Mouse (Mus musculus) lung, adult 2 months (tissue): Measurements from ENCODE around the gene Snta1. TPM values are rescaled to one million over a fixed set of nuclear protein-coding genes. Genes with fewer than 3 reads are reported as not detected.
A peak's percentile ranks its signal among the peaks of the same experiment; 100 is the strongest.

Experiments used
- DNase-seq: peaks from one replicate; pipeline ENCODE4 v3.0.0; 2022
- H3K4me1 ChIP-seq: fragments of 200-500 bp; 2 replicates; pipeline ENCODE4 v1.6.1; 2011; ENCODE audit warnings: low read length; ENCODE audit not compliant: control insufficient read depth, insufficient read depth
- H3K4me3 ChIP-seq: fragments of 200-500 bp; replicated peaks from 2 replicates; pipeline ENCODE3; 2011; ENCODE audit warnings: low read depth, mild to moderate bottlenecking, control low read depth, low read length; ENCODE audit errors: extremely low read depth
- CTCF ChIP-seq: fragments of 200-500 bp; IDR thresholded peaks from 2 replicates; pipeline ENCODE4 v1.5.1; 2011; ENCODE audit warnings: mild to moderate bottlenecking, low read length, control low read depth; ENCODE audit not compliant: insufficient read depth
- POLR2A ChIP-seq: fragments of 200-500 bp; IDR thresholded peaks from 2 replicates; pipeline ENCODE4 v1.6.1; 2011; ENCODE audit warnings: low read depth, mild to moderate bottlenecking, control low read depth, low read length, borderline replicate concordance; ENCODE audit errors: extremely low read depth
- WGBS: fragments of 180-500 bp; shearing (Covaris S2); methylation state at CpG from one replicate; pipeline ENCODE4 v1.1.7; 2018; 5-methylcytosine and 5-hydroxymethylcytosine counted together
- polyA plus RNA-seq: library from polyadenylated mRNA; depleted of rRNA; stranded (reverse); fragments of >200 nt; gene quantifications from 2 replicates; pipeline ENCODE4 v1.2.3, GENCODE M21; 2012

The Snta1 gene
- polyA plus RNA-seq, 1 experiment = 22.5 TPM

DNA sequence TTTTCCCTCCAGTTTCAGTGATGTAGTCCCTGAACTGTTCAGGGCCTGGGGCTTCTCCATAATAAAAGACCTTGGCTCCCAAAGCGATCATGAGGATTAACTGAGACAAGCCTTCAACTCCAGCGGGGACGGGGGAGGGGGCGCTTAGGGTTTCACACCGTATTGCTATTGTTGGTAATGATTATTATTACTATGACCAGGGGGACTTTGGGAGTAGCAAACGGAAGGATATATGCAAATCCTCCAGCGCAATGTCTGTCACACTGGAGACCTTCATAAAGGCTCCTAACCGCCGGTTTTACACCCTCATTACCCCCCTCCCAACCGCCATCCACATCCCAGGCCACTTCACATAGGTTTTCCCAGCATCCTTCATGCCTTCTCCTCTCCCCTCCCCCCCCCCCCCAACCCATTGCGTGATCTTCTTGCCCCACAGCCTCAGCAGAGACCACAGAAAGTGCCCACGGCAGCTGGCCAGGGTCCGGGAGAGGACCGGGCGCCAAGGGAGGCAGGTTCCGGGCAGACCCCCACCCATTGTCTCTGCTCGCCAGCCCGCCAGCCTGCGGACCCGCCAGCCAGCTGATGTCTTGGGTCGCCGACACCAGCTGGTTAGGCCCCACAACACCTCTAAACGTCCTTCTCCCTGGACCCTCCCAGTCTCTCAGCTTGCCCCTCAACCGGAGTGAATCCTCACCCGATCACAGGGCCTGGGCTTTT is 18.4 kb upstream of the Snta1 start:
- no peak for DNase-seq
- TF ChIP-seq CTCF (no peak), POLR2A (no peak)
- 20% methylated on average over 25 of the region's 25 CpGs for WGBS
- Histone ChIP-seq H3K4me1 (peaks cover 3% of the 10 kb centered on the region), H3K4me3 (peak overlapping the region; percentile 27)

DNA sequence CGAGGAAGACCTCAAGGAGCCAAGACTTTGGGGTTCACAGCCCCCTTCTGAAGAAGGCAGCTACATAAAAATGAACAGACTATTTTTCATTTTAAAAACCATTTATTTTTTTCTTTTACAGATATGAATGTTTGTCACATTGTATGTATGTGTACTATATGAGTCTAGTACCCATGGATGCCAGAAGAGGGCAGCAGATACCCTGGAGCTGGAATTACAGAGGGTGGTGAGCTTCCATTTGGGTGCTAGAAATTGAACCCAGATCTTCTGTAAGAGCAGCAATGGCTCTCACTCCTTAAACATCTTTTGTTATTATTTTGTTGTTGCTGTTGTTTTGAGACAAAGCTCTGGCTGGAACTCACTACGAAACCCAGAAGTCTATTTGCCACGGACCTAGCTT is 17.6 kb upstream of the Snta1 start:
- TF ChIP-seq POLR2A (no peak), CTCF (no peak)

DNA sequence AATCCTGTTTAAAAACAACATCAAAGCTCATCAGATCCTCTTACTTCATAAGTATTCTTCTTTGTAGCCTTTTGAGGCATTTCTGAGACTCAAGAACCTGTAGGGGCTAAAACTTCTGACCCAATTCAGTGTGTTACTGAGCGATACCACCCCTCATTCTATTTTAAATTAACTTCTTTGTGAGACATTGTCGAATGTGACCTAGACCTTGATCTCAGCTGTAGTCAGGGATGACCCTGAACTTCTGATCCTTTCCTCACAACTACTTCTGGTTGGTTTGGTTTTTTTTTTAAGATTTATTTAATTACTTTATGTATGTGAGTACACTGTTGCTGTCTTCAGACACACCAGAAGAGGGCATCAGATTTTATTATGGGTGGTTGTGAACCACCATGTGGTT is 15.6 kb upstream of the Snta1 start:
- peaks cover 3% of the 10 kb centered on the region for H3K4me1 ChIP-seq
- no peak overlapping the region for H3K4me3 ChIP-seq
- WGBS = 85% methylated on average over 2 of the region's 2 CpGs
- TF ChIP-seq POLR2A (no peak), CTCF (no peak)
- DNase-seq = no peak

More for the DNA sequence above, 17.6 kb upstream of the Snta1 start:
- 92% methylated on average over 3 of the region's 3 CpGs for WGBS
- Histone ChIP-seq H3K4me1 (peaks cover 3% of the 10 kb centered on the region), H3K4me3 (no peak overlapping the region)
- DNase-seq = no peak

DNA sequence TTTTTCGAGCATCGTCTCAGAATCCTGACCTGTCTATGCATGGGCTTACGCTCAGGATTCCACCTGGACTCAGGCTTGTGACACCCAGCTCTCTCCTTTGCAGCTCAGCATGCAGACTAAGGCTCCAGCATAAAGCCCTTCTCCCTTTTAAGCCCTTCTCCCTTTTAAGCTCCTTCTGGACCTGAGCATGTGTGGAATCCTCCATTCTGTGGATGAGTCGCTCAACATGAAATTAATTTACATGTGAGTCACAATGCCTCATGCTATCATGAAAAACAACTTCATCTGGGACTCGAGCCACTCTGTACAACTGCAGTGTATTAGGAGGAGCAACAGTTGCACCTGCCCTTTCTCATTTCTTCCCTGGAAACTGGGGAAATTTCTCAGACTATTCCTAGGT is 14.3 kb upstream of the Snta1 start:
- DNase-seq = no peak
- Histone ChIP-seq H3K4me1 (peaks cover 3% of the 10 kb centered on the region), H3K4me3 (no peak overlapping the region)
- 72% methylated on average over 5 of the region's 5 CpGs for WGBS
- TF ChIP-seq CTCF (no peak), POLR2A (no peak)

DNA sequence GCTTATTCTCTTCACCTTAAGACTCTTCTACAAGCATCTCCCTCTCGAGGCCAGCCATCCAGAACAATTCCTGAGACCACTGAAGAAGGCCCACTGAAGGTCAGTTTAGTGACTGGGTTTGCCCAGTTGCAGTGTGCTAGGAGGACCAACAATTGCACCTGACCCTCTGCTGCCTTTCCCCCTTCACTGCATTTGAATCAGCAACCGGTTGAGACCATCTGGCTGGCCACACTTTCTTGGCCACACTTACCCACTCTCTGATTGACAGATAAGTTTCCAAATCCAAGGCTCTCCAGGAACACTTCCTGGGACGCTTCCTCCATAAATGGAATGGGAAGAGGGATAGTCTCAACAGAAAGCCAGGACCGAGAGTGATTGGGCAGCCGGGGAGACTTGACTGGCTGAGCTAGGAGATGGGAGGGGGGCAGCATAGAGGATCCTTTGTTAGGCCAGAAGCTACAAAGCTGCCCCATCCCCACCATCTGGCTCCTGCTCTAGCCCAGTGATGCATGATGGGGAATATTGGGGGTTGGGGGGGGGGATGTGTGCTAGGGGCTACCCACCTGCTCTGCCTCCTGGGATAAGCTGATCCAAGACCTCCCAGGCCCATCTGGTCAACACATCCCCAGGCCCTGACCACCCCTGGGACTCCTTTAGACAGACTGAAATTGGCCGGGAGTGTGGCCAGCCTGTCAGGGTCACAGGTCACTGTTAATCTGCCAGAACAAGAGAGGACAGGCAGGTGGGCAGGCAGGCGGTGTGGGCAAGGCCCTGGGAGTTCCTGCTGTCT is 13.2 kb upstream of the Snta1 start:
- TF ChIP-seq POLR2A (no peak), CTCF (no peak)
- 48% methylated on average over 7 of the region's 7 CpGs for WGBS
- no peak for DNase-seq
- Histone ChIP-seq H3K4me3 (no peak overlapping the region), H3K4me1 (no peaks in the 10 kb centered on the region)

DNA sequence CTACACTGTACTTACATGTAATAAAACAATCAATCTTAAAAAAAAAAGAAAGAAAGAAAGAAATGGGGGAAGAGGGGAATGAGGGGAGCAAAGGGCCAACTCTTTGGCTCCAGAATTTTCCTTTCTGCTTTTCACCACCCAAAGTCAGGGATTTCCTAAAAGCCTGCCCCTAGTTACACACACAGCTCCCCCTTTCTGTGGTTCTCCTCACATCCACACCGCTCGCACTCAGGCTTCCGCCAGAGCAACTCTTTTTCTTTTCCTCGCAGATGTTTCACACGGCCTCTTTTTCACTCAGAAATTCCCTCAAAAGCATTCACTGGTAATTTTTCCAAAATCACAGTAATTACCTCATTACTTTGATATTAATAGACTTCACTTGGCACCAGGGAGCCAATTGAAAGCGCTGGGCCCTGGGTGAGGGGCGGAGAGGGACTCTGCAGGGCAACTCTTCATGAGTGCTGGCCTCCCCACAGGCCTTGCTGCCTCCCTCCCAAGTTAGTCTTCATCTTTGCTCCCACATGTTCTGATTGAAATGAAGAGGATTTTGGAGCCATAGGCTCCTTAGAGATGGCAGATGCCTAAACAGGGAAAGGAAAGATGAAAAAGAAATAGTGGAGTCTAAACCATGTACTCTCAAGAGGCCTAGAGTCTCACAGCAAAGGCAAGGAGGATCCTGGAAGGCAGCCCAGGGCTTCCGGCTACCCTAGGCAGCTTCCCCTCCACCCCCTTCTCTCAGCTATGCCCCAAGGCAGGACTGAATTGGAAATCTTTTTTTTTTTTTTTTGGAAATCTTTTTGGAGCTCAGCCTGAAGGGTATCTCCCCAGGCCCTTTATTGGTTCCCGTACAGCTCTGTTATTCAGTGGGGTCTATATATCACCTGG is 12.0 kb upstream of the Snta1 start:
- 73% methylated on average over 9 of the region's 9 CpGs for WGBS

DNA sequence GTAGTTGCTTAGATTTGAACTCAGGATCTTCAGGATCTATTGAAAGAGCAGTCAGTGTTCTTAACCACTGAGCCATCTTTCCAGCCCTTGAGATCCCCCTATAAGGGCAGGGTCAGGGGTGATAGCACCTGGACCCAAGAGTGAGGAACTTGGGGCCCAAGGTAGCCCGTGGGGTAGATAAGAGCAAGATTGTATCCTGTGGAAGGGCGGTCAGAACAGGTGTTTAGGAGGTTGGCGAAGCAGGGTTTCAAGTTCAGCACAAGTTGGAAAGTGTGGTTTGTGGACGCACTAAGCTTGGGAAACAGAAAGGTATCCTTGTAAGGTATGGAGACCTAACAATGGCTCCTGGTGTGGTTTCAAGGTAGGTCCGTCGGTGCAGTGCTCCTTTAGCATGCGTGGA is 10.1 kb upstream of the Snta1 start:
- no peak for DNase-seq
- Histone ChIP-seq H3K4me3 (no peak overlapping the region), H3K4me1 (no peaks in the 10 kb centered on the region)
- TF ChIP-seq CTCF (no peak), POLR2A (no peak)
- 83% methylated on average over 7 of the region's 7 CpGs for WGBS

More for the DNA sequence above, 12.0 kb upstream of the Snta1 start:
- DNase-seq = no peak
- TF ChIP-seq CTCF (no peak), POLR2A (no peak)
- no peaks in the 10 kb centered on the region for H3K4me1 ChIP-seq
- H3K4me3 ChIP-seq = no peak overlapping the region

DNA sequence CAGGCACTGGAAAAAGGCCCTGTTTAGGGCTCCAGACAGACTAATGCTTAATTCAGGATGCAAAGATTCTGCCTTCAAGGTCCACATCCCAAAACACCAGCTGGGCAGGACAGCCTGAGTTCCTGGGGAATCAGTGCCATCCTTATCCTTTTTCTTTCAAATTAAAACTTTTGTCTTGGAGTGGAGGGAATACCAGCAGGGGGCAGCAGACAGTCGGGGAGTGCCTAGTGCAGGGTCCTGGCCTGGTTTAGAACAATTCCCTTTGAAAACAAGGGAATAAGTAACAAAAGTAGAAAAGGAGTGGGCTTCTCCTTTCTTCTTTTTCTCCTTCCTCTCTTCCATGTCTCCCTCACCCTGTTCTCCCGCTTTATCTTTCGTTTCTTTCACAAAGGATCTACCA is 9.2 kb upstream of the Snta1 start:
- Histone ChIP-seq H3K4me1 (no peaks in the 10 kb centered on the region), H3K4me3 (no peak overlapping the region)
- WGBS = 19% methylated on average over 3 of the region's 3 CpGs
- peak; percentile 75 for DNase-seq
- TF ChIP-seq POLR2A (no peak), CTCF (peak; percentile 83)

DNA sequence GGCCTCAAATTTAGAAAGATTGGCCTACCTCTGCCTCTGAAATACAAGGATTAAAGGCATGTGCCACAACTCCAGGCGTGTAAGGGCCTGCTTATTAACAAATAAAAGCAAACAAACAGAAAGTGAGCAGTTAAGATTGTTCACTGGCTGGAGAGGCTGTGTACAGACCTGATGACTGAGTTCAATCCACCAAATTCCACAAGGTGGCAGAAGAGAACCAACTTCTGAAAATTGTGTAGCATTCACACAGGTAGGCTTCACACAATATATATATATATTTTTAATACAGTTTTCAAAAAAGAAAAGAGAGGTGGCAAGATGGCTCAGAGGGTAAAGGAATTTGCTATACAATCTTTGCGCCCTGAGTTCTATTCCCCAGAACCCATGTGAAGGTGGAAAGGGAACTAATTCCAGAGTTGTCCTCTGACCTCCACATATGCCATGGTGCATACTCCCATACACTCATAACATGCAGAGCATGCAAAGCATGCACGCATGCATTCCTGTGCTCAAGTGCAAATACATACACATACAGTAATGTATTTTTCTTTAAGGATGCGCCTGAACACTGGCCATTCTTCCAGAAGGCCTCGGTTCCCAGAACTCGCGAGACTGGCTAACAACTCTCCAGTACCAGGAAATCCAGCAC is 4.2 kb upstream of the Snta1 start:
- Histone ChIP-seq H3K4me1 (peaks cover 2% of the 10 kb centered on the region; the same call in 1 of the 2 replicates), H3K4me3 (no peak overlapping the region)
- no peak for DNase-seq
- WGBS = 66% methylated on average over 7 of the region's 7 CpGs
- TF ChIP-seq CTCF (0 out of 2 replicates have a peak, but pooled peaks have one; percentile 7), POLR2A (no peak)
